Mouse (Mus musculus): ENCODE results near the gene Ube3b.

The Ube3b gene

GRCm38 (mm10) chr5:114428621-114429020 is 48.2 kb downstream of the Ube3b start:
- DNase-seq = peak; percentile 55 to 64

- DNase-seq = peak; percentile 52 to 60
Observed at GRCm38 (mm10) chr5:114429781-114430180, 49.4 kb downstream of the Ube3b start.

GRCm38 (mm10) chr5:114434359-114434758 is 54.0 kb downstream of the Ube3b start:
- DNase-seq = no peak

DNA sequence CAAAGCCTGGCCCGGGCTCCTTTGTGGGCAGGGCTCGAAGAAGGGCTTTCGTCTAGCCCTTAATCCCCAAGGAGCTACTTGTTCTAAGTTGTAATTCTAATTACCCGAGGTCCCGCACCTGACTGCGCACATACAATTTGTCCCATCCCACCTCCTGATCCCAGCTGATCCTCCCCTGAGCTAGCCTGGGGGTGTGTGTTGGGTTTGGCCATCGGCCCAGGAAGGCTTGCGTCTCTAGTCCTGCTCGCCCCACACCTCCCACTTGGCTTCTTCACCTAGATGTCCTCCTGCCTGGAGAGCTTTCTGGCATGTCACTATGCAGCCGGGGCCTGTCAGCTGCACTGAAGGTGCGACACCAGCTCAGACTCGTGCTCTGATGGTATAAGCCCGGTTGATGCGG is 55.2 kb downstream of the Ube3b start:
- DNase-seq = no peak

DNA sequence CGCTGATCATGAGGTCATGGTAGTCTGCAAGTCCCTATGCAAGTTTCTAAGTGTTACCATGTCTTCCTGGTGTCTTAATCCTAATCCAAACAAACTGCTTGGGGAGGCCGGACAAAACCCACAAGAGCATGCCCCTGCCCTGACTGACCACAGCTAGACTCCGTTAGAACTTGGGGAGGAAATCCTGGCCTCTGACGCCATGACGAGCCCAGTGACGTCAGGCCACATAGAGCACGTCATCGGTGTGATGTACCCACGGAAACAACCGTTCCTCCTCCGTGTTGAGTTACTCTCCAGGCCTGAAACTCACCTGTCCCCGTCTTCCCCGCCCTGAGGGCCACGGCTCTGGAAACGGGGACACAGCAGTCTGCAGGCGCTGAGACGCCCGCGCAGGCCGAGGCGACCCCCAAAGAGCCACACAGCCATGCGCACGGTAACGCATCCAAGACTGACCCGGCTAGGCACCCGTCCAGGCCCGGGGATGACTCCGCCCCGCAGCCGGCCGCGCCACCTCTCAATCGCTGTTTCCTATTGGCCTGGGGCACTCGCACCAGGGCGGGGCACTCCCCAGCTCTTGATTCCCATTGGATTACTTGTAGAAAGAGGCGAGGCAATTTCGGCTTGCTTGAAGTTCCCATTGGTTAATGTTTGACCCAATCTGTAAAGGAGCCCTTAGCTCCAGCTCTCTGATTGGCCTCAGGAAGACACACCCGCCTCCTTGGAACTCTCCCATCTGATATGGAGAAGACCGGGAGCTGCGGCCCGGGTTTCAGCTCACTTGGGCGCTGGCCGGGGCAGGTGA is 63.4 kb downstream of the Ube3b start, which contains the start of the genes Mmab and Mvk:
Gene Mmab, minus strand, starts transcription at position 495 of the 802 bp plus-strand sequence.
Gene Mvk, plus strand, starts transcription at position 704 of the 802 bp plus-strand sequence.
- DNase-seq = peak; percentile 99

DNA sequence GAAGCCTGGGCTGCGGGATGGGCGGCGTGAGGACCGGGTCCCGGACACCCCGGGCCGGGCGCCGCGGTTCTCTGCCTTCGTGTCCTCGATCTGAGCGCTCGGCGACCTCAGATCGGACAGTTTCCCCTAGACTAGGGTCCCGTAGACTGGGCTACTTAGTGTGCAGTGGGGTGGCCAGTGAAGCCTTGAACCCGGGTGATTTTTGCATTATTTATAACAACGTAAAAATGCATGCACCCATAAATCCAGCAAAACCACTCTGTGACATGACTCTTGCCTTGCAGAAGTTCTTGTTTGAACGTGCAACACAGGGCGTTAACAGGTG is 63.9 kb downstream of the Ube3b start:
- no peak for DNase-seq

DNA sequence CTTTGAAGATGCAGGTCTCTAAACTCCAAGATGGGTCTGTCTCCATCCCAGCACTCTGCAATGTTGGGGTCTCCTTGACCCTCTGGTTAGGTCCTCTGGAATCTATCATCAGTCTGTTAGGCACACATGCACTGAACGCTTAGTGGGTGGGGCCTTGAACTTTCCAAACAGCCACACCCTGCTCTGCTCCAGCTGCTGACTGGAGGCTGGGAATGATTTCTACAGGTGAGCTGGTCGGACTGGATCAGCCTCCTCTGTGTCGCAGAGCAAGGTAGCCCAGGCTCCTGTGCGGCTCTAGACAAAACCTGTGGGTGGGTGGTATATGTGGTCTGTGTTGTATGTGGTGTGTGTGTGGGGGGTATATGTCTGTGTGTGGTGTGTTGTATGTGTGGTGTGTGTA is 68.6 kb downstream of the Ube3b start:
- no peak for DNase-seq

DNA sequence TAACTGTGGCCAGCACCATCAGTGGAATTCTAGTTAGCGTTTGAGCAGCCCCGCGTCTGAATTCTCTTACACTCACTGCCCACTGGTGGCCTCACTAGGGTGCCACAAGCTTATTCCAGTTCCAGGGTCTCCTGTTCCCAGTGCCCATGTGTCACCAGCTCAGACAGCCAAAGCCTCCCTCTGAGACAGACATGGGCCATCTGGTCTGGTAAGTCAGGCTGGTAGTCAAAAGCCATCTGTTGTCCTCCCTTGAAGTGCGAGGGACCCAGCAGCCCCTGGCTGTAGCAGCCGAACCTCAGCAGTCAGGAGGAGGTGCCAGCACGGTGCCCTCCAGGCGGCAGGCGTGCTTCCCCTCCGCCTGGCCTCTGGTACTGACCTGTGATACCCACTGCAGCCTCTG is 75.9 kb downstream of the Ube3b start:
- peak; percentile 81 to 89 for DNase-seq

DNA sequence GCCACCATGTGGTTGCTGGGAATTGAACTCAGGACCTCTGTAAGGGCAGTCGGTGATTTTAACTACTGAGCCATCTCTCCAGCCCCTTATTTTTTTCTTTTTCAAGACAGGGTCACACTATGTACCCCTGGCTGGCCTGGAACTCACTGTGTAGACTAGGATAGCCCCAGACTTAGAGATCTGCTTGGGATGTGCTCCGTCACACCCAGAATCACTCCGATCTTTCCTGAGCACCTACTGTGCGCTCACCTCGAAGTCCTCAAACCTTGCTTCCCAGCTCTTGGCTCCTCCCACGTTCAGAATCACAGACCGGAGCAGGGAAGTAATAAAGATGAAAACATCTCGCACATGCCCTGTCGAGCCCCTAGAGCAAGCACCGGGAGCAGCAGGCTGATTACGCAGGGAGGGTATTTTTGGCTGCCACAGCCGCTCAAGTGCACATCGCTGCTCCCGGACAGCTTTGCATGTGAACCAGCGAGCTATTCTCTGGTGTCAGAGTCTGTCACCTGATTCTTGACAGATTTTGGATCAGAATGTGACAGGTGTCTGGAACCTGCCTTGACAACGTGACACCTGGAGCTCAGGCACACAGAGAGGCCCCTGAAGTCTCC is 76.7 kb downstream of the Ube3b start:
- peak in 1 of 2 experiments; percentile 43 for DNase-seq

DNA sequence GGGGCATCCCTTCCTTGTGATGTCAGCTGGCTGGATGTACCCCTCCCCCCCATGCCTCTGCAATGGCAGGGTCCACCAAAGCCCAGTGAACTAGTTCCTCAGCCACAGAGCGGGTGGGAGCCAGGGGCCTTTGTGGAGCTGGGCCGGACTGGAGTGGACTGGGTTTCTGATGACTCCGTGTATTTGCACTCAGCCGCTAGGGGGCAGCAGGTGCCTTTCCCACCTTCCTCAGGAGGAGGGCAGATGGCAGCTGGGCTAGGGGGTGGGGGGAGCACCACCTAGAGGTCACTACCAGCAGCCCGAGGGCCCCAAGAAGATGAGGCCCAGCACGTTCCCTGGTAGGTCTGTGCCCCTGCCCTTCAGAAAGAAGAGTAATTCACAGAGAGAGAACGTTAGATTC is 80.8 kb downstream of the Ube3b start:
- peak; percentile 84 to 93 for DNase-seq

- DNase-seq = no peak
Observed at GRCm38 (mm10) chr5:114462067-114463040, 81.9 kb downstream of the Ube3b start.

GRCm38 (mm10) chr5:114464561-114464960 is 84.2 kb downstream of the Ube3b start:
- no peak for DNase-seq

- no peak for DNase-seq
Observed at GRCm38 (mm10) chr5:114465641-114466040, 85.2 kb downstream of the Ube3b start.

GRCm38 (mm10) chr5:114467019-114467418 is 86.6 kb downstream of the Ube3b start:
- DNase-seq = no peak

- DNase-seq = peak; percentile 61 to 79
Observed at GRCm38 (mm10) chr5:114467430-114467829, 87.0 kb downstream of the Ube3b start.

DNA sequence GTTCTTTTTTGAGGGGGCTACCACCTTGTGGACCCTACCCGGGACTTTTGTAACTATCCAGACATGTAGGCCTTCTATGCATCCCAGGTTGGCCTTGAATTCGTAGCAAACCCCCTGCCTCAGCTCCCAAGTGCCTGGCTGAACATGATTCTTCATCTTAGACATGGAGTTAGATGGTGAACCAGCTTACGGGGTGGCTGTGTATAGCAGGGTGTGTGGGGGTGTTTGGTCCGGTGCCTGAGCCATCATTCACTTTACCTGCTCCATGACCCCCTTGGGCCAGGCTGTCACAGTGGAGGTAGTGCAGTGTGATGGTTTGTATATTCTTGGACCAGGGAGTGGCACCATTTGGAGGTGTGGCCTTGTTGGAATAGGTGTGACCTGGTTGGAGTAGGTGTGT is 87.6 kb downstream of the Ube3b start:
- DNase-seq = no peak

- DNase-seq = no peak
Observed at GRCm38 (mm10) chr5:114470359-114470758, 90.0 kb downstream of the Ube3b start.

All from cerebellum, postnatal 14 days (tissue).